Mouse (Mus musculus) liver, adult 2 months (tissue): Measurements from ENCODE around the gene Cutc. TPM values are rescaled to one million over a fixed set of nuclear protein-coding genes. Genes with fewer than 3 reads are reported as not detected.
A peak's percentile ranks its signal among the peaks of the same experiment; 100 is the strongest.

ENCODE experiments used
- DNase-seq: peaks from one replicate; pipeline ENCODE4 v3.0.0-alpha.2; 2011; ENCODE audit warnings: low read depth, low spot score; ENCODE audit errors: extremely low read depth
- H3K27ac ChIP-seq: fragments of 200-500 bp; replicated peaks from 2 replicates; pipeline ENCODE4 v1.5.1; 2012; ENCODE audit warnings: low read depth, mild to moderate bottlenecking, control low read depth, inconsistent platforms, low read length; ENCODE audit not compliant: insufficient read depth
- H3K27me3 ChIP-seq: fragments of 200-500 bp; 2 replicates; pipeline ENCODE4 v1.6.1; 2012; ENCODE audit warnings: mild to moderate bottlenecking, moderate library complexity, low read length, inconsistent platforms; ENCODE audit not compliant: control insufficient read depth, insufficient read depth
- H3K36me3 ChIP-seq: fragments of 200-500 bp; 2 replicates; pipeline ENCODE4 v1.6.1; 2012; ENCODE audit warnings: low read length, inconsistent platforms; ENCODE audit not compliant: control insufficient read depth, insufficient read depth
- H3K4me1 ChIP-seq: fragments of 200-500 bp; 2 replicates; pipeline ENCODE4 v1.6.1; 2011; ENCODE audit warnings: low read length; ENCODE audit not compliant: control insufficient read depth, insufficient read depth
- H3K4me3 ChIP-seq: fragments of 200-500 bp; 2 replicates; pipeline ENCODE4 v1.5.1; 2011; ENCODE audit warnings: low read depth, mild to moderate bottlenecking, control low read depth, low read length, moderate library complexity; ENCODE audit not compliant: insufficient read depth
- H3K79me2 ChIP-seq: fragments of 200-500 bp; 2 replicates; pipeline ENCODE4 v1.6.1; 2012; ENCODE audit warnings: inconsistent platforms, mild to moderate bottlenecking, low read length, moderate library complexity; ENCODE audit not compliant: control insufficient read depth, insufficient read depth
- H3K9ac ChIP-seq: fragments of 200-500 bp; 2 replicates; pipeline ENCODE4 v1.6.1; 2012; ENCODE audit warnings: low read depth, mild to moderate bottlenecking, control low read depth, inconsistent platforms, low read length
- CTCF ChIP-seq: fragments of 200-500 bp; IDR thresholded peaks from 2 replicates; pipeline ENCODE4 v1.5.1; 2011; ENCODE audit warnings: low read depth, low read length, control low read depth
- POLR2A ChIP-seq: fragments of 200-500 bp; IDR thresholded peaks from 2 replicates; pipeline ENCODE4 v1.6.1; 2011; ENCODE audit warnings: low read length, control low read depth; ENCODE audit not compliant: insufficient read depth; ENCODE audit errors: extremely low read depth
- WGBS: fragments of 180-500 bp; shearing (Covaris S2); methylation state at CpG from one replicate; pipeline ENCODE4 v1.1.7; 2018; 5-methylcytosine and 5-hydroxymethylcytosine counted together
- polyA plus RNA-seq: library from polyadenylated mRNA; depleted of rRNA; stranded (reverse); fragments of >200 nt; gene quantifications from 2 replicates; pipeline ENCODE4 v1.2.3, GENCODE M21; 2012; rRNA removed
- total RNA-seq: library from RNA; depleted of rRNA; stranded (reverse); fragments of >200 nt; gene quantifications from 2 replicates; pipeline ENCODE4 v1.2.3, GENCODE M21; 2014; rRNA removed

The Cutc gene
- total RNA-seq = 17.0 and 17.8 TPM in 2 replicates
- 7.5 and 7.9 TPM in 2 replicates for polyA plus RNA-seq

DNA sequence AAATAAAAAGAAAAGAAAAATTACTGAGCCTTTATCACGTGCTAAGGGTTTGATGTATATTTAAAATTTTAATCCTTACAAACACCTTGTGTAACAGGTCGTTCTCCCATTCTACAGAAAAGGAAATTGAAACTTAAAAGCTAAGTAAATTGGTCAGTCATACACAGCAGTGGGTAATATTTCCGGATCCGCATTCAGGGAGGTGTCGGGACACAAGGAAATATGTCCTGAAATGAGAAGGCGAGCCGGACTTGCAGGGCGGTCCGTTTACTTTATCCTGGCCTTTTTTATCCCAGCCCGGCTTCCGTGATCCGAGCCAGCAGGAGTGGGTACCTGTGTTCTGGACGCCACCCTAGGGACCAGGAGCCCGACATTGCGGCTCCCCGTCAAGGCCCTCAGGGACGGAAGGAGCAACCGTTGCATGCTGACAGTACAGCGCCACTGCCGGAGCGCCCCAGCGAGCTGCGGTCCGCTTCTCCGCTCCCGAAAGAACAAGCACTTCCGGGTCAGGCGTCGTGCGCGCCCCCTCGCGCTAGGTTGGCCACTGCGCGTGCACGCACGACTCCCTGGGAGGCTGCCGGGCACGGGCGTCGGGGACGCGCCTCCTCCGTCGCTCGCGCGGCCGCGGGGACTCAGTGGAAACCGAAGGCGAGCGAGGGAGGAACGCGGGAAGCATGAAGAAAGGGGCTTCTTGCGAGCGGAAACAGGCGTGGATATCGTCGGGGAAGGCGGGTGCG is at the start of gene Cutc, which contains the start of gene Cox15:
TSS of gene Cutc (plus strand) at position 508 of the 737 bp plus-strand sequence.
TSS of gene Cox15 (minus strand) at position 512 of the 737 bp plus-strand sequence.
- Histone ChIP-seq H3K27ac (peak within 1 kb of the TSS; percentile 97), H3K79me2 (no peaks in the 10 kb centered on the region; the same call in 1 of the 2 replicates), H3K4me3 (peak within 1 kb of the TSS; percentile 93), H3K36me3 (peaks cover 23% of the 10 kb centered on the region; the same call in 1 of the 2 replicates), H3K4me1 (no peaks in the 10 kb centered on the region), H3K9ac (peak within 1 kb of the TSS; percentile 93), H3K27me3 (no peaks in the 10 kb centered on the region)
- TF ChIP-seq CTCF (peak; percentile 18; the same call in 1 of the 2 replicates), POLR2A (peak; percentile 65)
- peak; percentile 86 for DNase-seq
- under 1% methylated on average over 62 of the region's 62 CpGs for WGBS

DNA sequence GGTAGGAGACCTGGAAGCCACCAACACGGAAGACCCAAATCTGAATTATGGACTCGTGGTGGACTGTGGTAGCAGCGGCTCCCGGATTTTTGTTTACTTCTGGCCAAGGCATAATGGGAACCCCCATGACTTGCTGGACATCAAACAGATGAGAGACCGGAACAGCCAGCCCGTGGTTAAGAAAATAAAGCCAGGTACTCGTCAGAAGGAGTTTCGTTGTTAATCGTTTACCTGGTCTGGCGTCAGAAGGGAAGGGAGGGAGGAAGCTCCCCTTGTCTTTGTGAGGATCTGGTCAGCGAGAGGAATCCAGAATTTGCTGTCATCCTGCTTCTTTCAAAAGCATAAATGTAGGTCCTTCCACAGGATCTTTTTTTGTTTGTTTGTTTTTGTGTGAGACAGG is 48.6 kb upstream of the Cutc start:
- no peaks in the 10 kb centered on the region for H3K27me3 ChIP-seq
- no peak overlapping the region for H3K27ac ChIP-seq
- WGBS = 61% methylated on average over 11 of the region's 11 CpGs
- TF ChIP-seq CTCF (no peak), POLR2A (no peak)
- H3K9ac ChIP-seq = no peak overlapping the region
- no peaks in the 10 kb centered on the region for H3K4me1 ChIP-seq
- no peak overlapping the region for H3K4me3 ChIP-seq
- peaks cover 13% of the 10 kb centered on the region; the same call in 1 of the 2 replicates for H3K36me3 ChIP-seq
- 0 out of 2 replicates have a peak, but pooled peaks cover 2% of the 10 kb centered on the region for H3K79me2 ChIP-seq
- no peak for DNase-seq

DNA sequence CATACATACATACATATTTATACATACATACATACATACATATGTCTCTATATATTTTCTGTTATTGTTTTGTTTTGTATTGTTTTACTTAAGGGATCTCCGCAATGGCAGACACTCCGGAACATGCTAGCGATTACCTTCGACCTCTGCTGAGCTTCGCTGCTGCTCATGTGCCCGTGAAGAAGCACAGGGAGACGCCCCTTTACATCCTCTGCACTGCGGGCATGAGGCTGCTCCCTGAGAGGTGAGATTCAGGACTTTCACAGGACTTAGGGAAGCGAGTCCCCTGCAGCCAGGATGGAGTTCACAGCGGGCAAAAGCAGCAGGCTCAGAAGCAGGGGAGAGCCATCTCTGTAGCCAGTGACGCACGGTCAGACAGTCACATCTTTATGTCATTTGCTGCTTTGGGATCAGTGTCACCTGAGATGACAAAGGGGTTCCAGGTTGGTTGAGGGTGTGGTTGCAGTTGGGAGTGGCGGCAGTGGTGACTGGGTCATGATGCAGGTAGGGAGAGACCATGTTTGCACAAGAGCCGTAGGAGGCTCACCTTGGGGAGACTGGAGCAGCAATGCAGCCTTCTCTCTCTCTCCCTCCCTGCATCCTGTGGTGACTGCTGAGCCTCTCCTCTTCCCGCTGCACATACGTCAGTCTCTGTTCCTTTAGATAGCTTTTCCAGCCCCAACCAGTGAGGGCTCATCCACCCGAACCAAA is 47.9 kb upstream of the Cutc start:
- no peaks in the 10 kb centered on the region for H3K27me3 ChIP-seq
- WGBS = 94% methylated on average over 17 of the region's 17 CpGs
- no peaks in the 10 kb centered on the region for H3K4me1 ChIP-seq
- no peak overlapping the region for H3K9ac ChIP-seq
- TF ChIP-seq CTCF (no peak), POLR2A (no peak)
- H3K4me3 ChIP-seq = no peak overlapping the region
- H3K36me3 ChIP-seq = peaks cover 13% of the 10 kb centered on the region; the same call in 1 of the 2 replicates
- no peak overlapping the region for H3K27ac ChIP-seq
- 0 out of 2 replicates have a peak, but pooled peaks cover 2% of the 10 kb centered on the region for H3K79me2 ChIP-seq
- no peak for DNase-seq

DNA sequence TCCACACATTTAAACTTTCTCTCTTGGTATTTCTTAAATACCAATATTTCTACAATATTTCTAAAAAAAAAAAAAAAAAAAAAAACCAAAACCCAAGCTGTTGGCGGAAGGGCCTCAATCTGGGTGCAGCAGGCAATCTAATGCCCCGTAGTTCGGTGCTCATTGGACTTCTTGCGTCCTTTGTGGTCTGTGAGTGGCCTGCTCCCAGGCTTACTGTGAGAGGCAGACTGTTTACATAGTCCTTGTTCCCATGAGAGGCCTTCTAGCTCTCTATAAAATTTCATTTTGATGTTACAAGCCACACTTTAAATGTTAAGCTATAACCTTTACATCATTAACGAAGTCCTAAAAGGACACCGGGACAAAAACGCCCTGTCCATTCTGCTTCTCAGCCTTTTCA is 44.6 kb upstream of the Cutc start:
- Histone ChIP-seq H3K27me3 (no peaks in the 10 kb centered on the region), H3K36me3 (peaks cover 13% of the 10 kb centered on the region; the same call in 1 of the 2 replicates)

DNA sequence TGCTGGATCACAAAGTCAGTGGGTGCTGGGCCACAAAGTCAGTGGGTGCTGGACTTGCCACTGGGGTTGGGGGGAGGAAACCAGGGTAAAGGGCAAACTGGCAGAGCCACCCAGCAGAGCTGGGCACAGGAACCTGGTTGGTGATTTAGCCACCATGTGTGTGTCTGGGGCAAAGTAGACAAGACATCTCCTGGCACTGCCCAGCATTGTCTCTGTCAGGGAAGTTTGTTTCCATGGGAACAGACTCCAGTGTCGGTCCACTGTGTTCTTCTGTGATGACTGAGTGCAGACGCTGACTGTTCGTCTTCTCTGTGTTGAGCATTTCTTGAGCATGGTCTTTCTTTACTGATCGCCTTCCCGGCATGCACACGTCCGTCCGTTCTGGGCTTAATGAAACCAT is 43.5 kb upstream of the Cutc start:
- H3K79me2 ChIP-seq = no peaks in the 10 kb centered on the region
- no peak for TF ChIP-seq POLR2A
- no peak for TF ChIP-seq CTCF
- H3K36me3 ChIP-seq = peaks cover 9% of the 10 kb centered on the region; the same call in 1 of the 2 replicates
- H3K9ac ChIP-seq = no peak overlapping the region
- H3K27me3 ChIP-seq = no peaks in the 10 kb centered on the region
- H3K4me3 ChIP-seq = no peak overlapping the region
- no peak overlapping the region for H3K27ac ChIP-seq
- no peak for DNase-seq
- WGBS = 93% methylated on average over 8 of the region's 8 CpGs
- no peaks in the 10 kb centered on the region for H3K4me1 ChIP-seq

More for the DNA sequence above, 44.6 kb upstream of the Cutc start:
- Histone ChIP-seq H3K79me2 (no peaks in the 10 kb centered on the region), H3K27ac (no peak overlapping the region), H3K9ac (no peak overlapping the region), H3K4me1 (no peaks in the 10 kb centered on the region), H3K4me3 (no peak overlapping the region)
- no peak for TF ChIP-seq POLR2A
- TF ChIP-seq CTCF = no peak
- DNase-seq = no peak
- 93% methylated on average over 7 of the region's 7 CpGs for WGBS
